Mouse (Mus musculus): ENCODE data around the gene Mettl14. TPM values are rescaled to one million over a fixed set of nuclear protein-coding genes. Genes with fewer than 3 reads are reported as not detected.
A peak's percentile ranks its signal among the peaks of the same experiment; 100 is the strongest.
"Not testable (repeated sequence)": the region's sequence is repeated elsewhere in the genome, so short reads cannot be mapped to it uniquely, and the experiment has no call there.

Gene Mettl14
- polyA plus RNA-seq, 1 experiment from 2014 or later = 23.2 TPM

DNA sequence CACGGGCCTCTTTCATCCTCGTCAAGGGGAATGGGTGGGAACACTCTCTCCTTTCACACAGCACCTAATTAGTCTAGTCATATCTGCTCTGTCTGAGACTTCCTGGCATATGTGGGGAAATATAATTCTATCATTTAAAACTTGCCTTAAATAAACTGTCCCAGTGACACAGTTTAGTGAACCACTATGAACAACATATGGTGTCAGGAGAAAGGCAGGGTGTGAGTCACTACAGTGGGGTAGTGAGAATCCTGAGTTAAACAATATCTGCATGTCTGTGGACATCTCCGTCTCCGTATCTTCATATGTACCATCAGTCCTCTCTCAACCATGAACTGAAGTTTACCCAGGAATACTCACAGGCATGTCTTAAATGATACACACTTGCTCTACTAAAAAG is 5.3 kb upstream of the Mettl14 start:
- Histone ChIP-seq H3K36me3 (no peaks in the 10 kb centered on the region), H3K4me3 (no peak overlapping the region), H3K9me3 (no peaks in the 10 kb centered on the region), H3K27me3 (peaks cover 10% of the 10 kb centered on the region), H3K4me2 (no peak overlapping the region), H3K27ac (replicated peaks) (no peak overlapping the region), H3K4me1 (replicated peaks) (no peaks in the 10 kb centered on the region), H3K9ac (no peak overlapping the region)
- WGBS = 79% methylated on average over 4 of the region's 4 CpGs
- no peak for ATAC-seq (ENCODE audit: low read depth)

DNA sequence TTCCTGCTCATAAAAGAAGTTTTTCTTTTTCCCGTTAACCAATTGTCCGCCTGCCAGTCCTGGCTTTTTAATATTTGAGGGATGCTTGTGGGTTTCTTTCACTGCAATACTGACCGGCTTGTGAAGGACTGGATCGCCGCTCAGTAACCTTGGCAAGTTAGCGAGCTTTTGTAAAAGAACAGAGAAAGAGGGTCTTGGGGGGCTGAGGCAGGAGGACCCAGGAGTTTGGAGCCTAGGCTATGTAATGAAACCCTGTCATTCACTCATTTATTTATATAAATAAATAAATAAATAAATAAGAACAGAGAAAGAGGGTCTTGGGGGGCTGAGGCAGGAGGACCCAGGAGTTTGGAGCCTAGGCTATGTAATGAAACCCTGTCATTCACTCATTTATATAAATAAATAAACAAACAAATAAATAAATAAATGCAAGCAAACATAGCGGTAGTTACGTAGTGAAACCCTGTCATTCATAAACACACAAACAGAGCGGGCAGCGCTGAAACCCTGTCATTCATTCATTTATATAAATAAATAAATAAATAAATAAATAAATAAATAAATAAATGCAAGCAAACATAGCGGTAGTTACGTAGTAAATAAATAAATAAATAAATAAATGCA is 361 bp upstream of the Mettl14 start:
- H3K27me3 ChIP-seq, H3K36me3 ChIP-seq, H3K9me3 ChIP-seq: not testable (repeated sequence)
- peaks cover 20% of the 10 kb centered on the region for H3K4me1 ChIP-seq (replicated peaks)
- peak overlapping the region; percentile 70 for H3K4me3 ChIP-seq
- peak; percentile 83 for ATAC-seq (ENCODE audit: low read depth)
- peak overlapping the region; percentile 90 for H3K27ac ChIP-seq (replicated peaks)
- peak overlapping the region; percentile 55 for H3K9ac ChIP-seq
- H3K4me2 ChIP-seq = peak overlapping the region; percentile 80
- 19% methylated on average over 12 of the region's 12 CpGs for WGBS

DNA sequence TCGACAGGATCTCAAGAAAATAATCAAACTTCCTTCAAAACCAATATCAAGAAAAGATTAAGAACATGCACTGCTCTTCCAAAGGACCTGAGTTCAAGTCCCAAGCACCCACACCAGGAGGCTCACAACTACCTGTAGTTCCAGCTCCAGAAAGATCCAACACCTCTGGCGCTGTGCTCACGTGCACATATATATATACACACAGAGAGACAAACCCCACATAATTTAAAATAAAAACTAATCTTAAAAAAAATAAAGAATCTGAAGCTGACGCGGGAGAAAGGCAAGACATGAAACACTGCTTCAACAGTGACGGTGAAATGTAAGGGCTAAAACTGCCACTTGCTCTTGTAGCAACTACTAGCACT is 806 bp downstream of the Mettl14 start:
- no peaks in the 10 kb centered on the region for H3K9me3 ChIP-seq
- peak overlapping the region; percentile 80 for H3K4me2 ChIP-seq
- peak overlapping the region; percentile 70 for H3K4me3 ChIP-seq
- peaks cover 20% of the 10 kb centered on the region for H3K4me1 ChIP-seq (replicated peaks)
- peaks cover 16% of the 10 kb centered on the region for H3K36me3 ChIP-seq
- H3K9ac ChIP-seq = peak overlapping the region; percentile 80
- ATAC-seq (ENCODE audit: low read depth) = peak; percentile 8; the same call in 1 of the 2 replicates
- H3K27me3 ChIP-seq = peaks cover 10% of the 10 kb centered on the region
- WGBS = 9% methylated on average over 6 of the region's 6 CpGs
- H3K27ac ChIP-seq (replicated peaks) = peak overlapping the region; percentile 90; the same call in 1 of the 2 replicates

DNA sequence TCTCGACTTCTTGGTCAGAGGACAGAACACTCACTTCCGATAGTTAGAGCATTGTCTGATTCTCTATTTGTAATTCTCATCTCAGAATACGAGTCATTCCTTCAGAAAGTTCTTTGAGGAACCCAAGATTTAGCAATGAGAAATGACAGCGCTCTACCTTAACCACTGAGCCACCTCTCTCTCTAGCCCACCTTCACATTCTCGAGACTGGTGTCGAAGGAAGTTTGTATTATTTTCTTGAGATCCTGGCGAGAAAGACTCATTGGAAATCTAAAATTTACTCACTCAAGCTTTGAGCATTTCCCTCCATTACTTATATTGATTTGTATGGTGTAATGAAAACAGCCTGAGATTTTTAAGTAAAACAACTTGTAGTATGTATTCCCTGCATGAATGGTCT is 1.5 kb downstream of the Mettl14 start:
- Histone ChIP-seq H3K9me3 (no peaks in the 10 kb centered on the region), H3K4me1 (replicated peaks) (peaks cover 20% of the 10 kb centered on the region), H3K9ac (peak overlapping the region; percentile 80; the same call in 1 of the 2 replicates), H3K27me3 (peaks cover 10% of the 10 kb centered on the region), H3K27ac (replicated peaks) (no peak overlapping the region), H3K4me3 (peak overlapping the region; percentile 70; the same call in 1 of the 2 replicates), H3K4me2 (peak overlapping the region; percentile 80), H3K36me3 (peaks cover 22% of the 10 kb centered on the region)
- no peak for ATAC-seq (ENCODE audit: low read depth)
- 89% methylated on average over 7 of the region's 7 CpGs for WGBS

DNA sequence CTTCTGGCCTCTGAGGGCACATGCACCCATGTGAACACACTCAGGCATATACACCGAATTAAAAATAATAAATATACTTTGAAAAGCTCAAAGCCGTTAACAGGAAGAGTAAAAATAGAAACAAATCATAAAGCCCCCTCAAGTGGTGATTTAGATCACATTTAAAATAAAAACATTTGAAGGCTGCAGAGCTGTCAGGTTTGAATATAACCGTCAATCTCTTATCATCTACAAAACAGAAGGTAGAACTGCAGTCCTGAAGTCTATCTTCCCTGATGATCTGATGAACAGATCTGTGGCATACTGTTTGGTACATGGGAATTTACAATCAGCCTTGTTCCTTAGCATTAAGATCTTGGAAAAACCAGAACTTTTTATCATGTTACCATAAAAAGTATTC is 9.3 kb downstream of the Mettl14 start:
- H3K4me3 ChIP-seq = no peak overlapping the region
- WGBS = 91% methylated on average over 3 of the region's 3 CpGs
- H3K4me1 ChIP-seq (replicated peaks) = no peaks in the 10 kb centered on the region
- ATAC-seq (ENCODE audit: low read depth) = no peak
- H3K27me3 ChIP-seq = no peaks in the 10 kb centered on the region
- H3K27ac ChIP-seq (replicated peaks) = no peak overlapping the region
- H3K4me2 ChIP-seq = no peak overlapping the region
- no peaks in the 10 kb centered on the region for H3K9me3 ChIP-seq
- H3K9ac ChIP-seq = no peak overlapping the region
- H3K36me3 ChIP-seq = peaks cover 60% of the 10 kb centered on the region

DNA sequence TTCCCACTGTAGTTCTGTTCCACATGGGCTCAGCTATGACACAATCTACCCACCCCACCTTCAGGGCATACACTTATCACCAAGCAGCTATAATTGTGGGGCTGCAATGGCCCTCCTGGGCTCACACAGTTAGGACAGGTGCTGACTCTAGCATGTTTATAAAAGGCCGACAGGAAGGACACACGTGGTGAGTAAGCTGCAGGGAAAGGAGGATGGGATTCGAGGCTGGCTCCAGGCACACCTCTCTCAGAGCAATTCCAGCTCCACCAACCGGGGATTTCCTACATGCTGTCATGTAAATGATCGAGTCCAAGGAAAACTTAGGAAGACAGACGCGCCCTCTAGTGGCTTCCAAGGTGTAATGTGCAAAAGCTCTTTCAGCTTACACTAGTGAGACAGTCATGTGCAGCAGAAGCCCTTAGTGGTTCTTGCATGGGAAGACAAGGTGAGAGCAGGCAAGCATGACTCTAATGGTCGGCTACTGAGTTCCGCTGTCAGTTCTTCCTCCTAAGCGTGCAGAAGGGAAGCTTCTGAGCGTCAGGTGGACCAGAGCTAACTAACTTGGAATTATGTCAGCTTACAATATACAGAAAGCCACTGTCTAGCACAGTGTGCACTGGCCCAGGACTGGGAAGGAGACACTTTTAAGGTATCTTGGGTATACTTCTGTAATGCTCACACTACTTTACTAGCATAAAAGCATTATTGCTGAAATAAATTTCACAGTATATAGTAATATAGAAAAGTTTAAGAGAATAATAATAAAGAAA is 14.0 kb downstream of the Mettl14 start:
- H3K36me3 ChIP-seq = peaks cover 50% of the 10 kb centered on the region
- H3K9ac ChIP-seq = no peak overlapping the region
- H3K27ac ChIP-seq (replicated peaks) = no peak overlapping the region
- H3K27me3 ChIP-seq = no peaks in the 10 kb centered on the region
- H3K9me3 ChIP-seq = no peaks in the 10 kb centered on the region
- no peak overlapping the region for H3K4me3 ChIP-seq
- H3K4me1 ChIP-seq (replicated peaks) = no peaks in the 10 kb centered on the region
- WGBS = 34% methylated on average over 11 of the region's 11 CpGs
- peak; percentile 84 for ATAC-seq (ENCODE audit: low read depth)
- no peak overlapping the region for H3K4me2 ChIP-seq

DNA sequence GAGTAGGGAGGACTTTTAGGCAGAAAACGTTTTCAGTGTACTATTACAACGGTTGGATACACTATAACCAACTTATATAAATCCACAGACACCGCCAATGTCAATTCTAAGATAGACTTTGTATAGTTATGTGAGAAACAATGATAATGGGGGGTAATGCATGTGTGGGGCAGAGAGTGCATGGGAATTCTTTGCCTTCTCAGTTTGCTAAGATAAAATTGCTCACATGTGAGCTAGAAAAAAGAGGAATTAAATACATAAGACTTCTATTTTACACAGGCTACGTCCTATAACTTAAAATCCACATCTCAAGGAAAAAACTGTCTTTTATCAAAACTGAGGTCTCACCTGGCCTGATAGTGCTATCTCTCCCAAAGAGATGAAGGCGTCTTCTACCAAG is 15.0 kb downstream of the Mettl14 start:
- Histone ChIP-seq H3K4me1 (replicated peaks) (no peaks in the 10 kb centered on the region), H3K4me2 (no peak overlapping the region), H3K9me3 (no peaks in the 10 kb centered on the region), H3K36me3 (peaks cover 51% of the 10 kb centered on the region), H3K27me3 (no peaks in the 10 kb centered on the region), H3K9ac (no peak overlapping the region), H3K27ac (replicated peaks) (no peak overlapping the region), H3K4me3 (no peak overlapping the region)
- 95% methylated on average over 5 of the region's 5 CpGs for WGBS
- no peak for ATAC-seq (ENCODE audit: low read depth)

DNA sequence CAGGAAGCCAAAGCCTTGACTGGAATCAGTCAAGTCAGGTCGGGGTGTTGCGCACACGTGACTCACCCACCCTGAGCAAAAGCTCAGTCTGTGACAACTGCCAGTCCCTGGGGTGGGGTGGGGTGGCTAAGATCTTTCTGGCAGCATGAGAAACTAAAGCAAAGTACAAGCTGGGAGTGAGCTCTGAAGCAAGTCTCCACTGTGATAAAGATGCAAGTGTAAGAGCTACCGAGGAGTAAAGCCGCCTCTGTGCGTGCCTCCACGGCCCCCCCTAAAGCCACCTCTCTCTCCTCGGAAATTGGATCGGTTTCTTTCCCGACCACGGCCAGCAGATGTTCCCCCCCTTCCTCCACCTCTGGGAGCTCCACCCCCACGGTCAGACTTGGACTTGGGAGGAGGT is 16.7 kb downstream of the Mettl14 start:
- H3K36me3 ChIP-seq = peaks cover 41% of the 10 kb centered on the region
- H3K4me3 ChIP-seq = no peak overlapping the region
- 93% methylated on average over 12 of the region's 12 CpGs for WGBS
- no peaks in the 10 kb centered on the region for H3K9me3 ChIP-seq
- no peak overlapping the region for H3K9ac ChIP-seq
- no peak for ATAC-seq (ENCODE audit: low read depth)
- no peaks in the 10 kb centered on the region for H3K4me1 ChIP-seq (replicated peaks)
- H3K27ac ChIP-seq (replicated peaks) = no peak overlapping the region
- H3K4me2 ChIP-seq = no peak overlapping the region
- H3K27me3 ChIP-seq = no peaks in the 10 kb centered on the region

DNA sequence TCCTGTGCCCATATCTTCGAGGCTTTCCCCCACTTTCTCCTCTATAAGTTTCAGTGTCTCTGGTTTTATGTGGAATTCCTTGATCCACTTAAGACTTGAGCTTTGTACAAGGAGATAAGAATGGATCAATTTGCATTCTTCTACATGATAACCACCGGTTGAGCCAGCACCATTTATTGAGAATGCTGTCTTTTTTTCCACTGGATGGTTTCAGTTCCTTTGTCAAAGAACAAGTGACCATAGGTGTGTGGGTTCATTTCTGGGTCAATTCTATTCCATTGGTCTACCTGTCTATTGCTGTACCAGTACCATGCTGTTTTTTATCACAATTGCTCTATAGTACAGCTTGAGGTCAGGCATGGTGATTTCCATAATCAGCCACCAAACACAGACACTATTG is 19.1 kb downstream of the Mettl14 start:
- peaks cover 37% of the 10 kb centered on the region for H3K36me3 ChIP-seq
- ATAC-seq (ENCODE audit: low read depth); H3K27me3 ChIP-seq; H3K4me1 ChIP-seq (replicated peaks); H3K9me3 ChIP-seq; H3K4me2 ChIP-seq; H3K9ac ChIP-seq; H3K4me3 ChIP-seq; H3K27ac ChIP-seq (replicated peaks): not testable (repeated sequence)
- WGBS = 92% methylated on average over 2 of the region's 2 CpGs

DNA sequence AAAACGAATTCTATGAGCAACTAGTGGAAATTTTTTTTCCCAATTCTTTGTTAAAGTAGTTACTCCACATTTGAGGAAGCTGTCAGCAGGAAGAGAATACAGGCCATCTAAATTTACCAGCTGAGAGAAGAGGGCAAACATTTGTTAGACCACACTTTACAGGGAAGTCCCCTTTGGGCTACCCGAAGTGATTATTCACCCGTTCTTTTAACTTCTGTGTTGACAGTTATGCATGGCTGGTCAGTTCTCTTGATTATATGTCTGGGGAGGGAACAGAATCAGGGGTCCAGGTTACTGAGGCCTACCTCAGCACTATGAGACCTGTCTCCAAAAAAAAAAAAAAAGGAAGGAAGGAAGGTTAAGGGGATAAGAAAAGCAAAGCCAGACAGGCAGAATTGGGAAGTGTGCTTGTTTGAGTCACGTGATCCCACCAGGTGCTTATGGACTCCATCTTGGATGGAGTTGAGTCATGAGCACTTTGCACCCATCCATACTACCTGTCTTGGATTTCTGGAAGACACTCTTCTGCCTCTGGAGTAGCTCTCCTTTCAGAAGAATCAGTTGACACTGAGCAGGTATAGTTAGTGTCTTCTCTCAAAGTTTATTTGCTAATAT is 29.4 kb downstream of the Mettl14 start:
- ATAC-seq (ENCODE audit: low read depth) = no peak
- WGBS = 83% methylated on average over 4 of the region's 4 CpGs
- no peaks in the 10 kb centered on the region for H3K27me3 ChIP-seq

DNA sequence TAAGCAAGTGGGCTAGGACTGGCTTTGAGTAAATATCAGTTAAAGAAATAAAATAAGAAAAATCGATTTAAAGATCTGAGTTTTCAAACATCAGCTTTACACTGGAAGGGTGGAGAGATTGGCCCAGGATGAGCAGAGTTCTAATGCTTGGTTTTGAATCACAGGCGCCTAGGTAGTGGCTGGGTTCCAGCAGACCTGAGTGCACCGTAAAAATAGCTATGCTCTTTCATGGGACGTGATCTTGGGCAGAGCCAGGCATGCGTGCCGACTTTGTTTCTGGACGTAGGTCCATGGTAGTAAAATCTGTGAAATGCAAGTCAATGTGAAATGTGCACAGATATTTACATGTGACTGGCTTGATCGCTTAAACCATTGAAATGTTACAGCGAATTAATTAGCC is 31.5 kb downstream of the Mettl14 start:
- Histone ChIP-seq H3K4me1 (replicated peaks) (no peaks in the 10 kb centered on the region), H3K9ac (no peak overlapping the region), H3K36me3 (no peaks in the 10 kb centered on the region), H3K4me2 (no peak overlapping the region), H3K27ac (replicated peaks) (no peak overlapping the region), H3K9me3 (no peaks in the 10 kb centered on the region), H3K4me3 (no peak overlapping the region), H3K27me3 (no peaks in the 10 kb centered on the region)
- ATAC-seq (ENCODE audit: low read depth) = no peak
- 87% methylated on average over 9 of the region's 9 CpGs for WGBS

More for the DNA sequence above, 29.4 kb downstream of the Mettl14 start:
- no peak overlapping the region for H3K27ac ChIP-seq (replicated peaks)
- H3K4me2 ChIP-seq = no peak overlapping the region
- H3K9me3 ChIP-seq = no peaks in the 10 kb centered on the region
- no peaks in the 10 kb centered on the region for H3K36me3 ChIP-seq
- no peak overlapping the region for H3K9ac ChIP-seq
- no peak overlapping the region for H3K4me3 ChIP-seq
- no peaks in the 10 kb centered on the region for H3K4me1 ChIP-seq (replicated peaks)

DNA sequence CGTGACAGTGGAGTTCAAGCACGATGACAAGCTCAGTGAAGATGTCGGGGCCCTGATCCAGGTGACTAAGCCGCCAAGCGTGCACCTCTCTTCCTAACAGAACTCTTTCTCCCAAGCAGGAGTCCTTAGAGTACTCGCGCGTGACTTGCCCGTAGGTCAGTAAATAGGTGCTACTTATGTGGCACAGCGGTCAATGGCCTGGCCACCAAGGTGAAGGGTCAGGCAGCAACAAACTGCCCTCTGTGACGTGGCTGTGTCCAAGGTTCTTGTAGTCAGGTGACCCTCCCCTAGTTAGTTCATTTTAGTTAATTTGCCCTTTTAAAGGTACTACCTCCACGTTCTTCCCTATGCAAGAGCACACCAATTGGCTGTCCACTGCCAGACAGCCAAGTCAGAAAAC is 32.2 kb downstream of the Mettl14 start:
- no peak for ATAC-seq (ENCODE audit: low read depth)

More for the DNA sequence above, 32.2 kb downstream of the Mettl14 start:
- Histone ChIP-seq H3K9me3 (no peaks in the 10 kb centered on the region), H3K27me3 (no peaks in the 10 kb centered on the region), H3K9ac (no peak overlapping the region), H3K27ac (replicated peaks) (no peak overlapping the region), H3K4me2 (no peak overlapping the region), H3K4me3 (no peak overlapping the region), H3K36me3 (no peaks in the 10 kb centered on the region), H3K4me1 (replicated peaks) (no peaks in the 10 kb centered on the region)
- WGBS = 91% methylated on average over 12 of the region's 12 CpGs
